Mouse (Mus musculus) CH12.LX (cell line): Measurements from ENCODE around the gene Myo3b.

Experiments used
- CHD2 ChIP-seq: IDR thresholded peaks from 2 replicates; pipeline ENCODE4 v1.6.1; 2011; ENCODE audit warnings: low read length, improper control_type of control experiment
- CTCF ChIP-seq, 2 experiments: IDR thresholded peaks in 1 of 2; conservative IDR thresholded peaks in 1 of 2; 2 replicates each; pipeline ENCODE4 v1.5.1; 2011 to 2012; ENCODE audit warnings: low read depth in 2 of 2, low read length in 2 of 2, improper control_type of control experiment in 1 of 2, inconsistent platforms in 1 of 2, mild to moderate bottlenecking in 1 of 2, moderate library complexity in 1 of 2
- ELF1 ChIP-seq: IDR thresholded peaks from 2 replicates; pipeline ENCODE4 v1.6.1; 2014; ENCODE audit warnings: low read depth, mild to moderate bottlenecking, inconsistent platforms, low read length, improper control_type of control experiment
- EP300 ChIP-seq: IDR thresholded peaks from 2 replicates; pipeline ENCODE4 v1.6.1; 2011; ENCODE audit warnings: low read length, improper control_type of control experiment
- GABPA ChIP-seq: IDR thresholded peaks from 2 replicates; pipeline ENCODE4 v1.6.1; 2012; ENCODE audit warnings: low read depth, low read length, improper control_type of control experiment, inconsistent platforms; ENCODE audit not compliant: insufficient replicate concordance
- MAX ChIP-seq: IDR thresholded peaks from 2 replicates; pipeline ENCODE4 v1.6.1; 2011; ENCODE audit warnings: low read length, improper control_type of control experiment
- MAZ ChIP-seq: IDR thresholded peaks from 2 replicates; pipeline ENCODE4 v1.6.1; 2012; ENCODE audit warnings: low read depth, mild to moderate bottlenecking, inconsistent platforms, low read length, improper control_type of control experiment, moderate library complexity
- MXI1 ChIP-seq: IDR thresholded peaks from 2 replicates; pipeline ENCODE4 v1.6.1; 2011; ENCODE audit warnings: mild to moderate bottlenecking, low read depth, low read length, improper control_type of control experiment
- POLR2A ChIP-seq: IDR thresholded peaks from 2 replicates; pipeline ENCODE4 v1.6.1; 2011; ENCODE audit warnings: low read depth, mild to moderate bottlenecking, improper control_type of control experiment, low read length
- RCOR1 ChIP-seq: conservative IDR thresholded peaks from 2 replicates; pipeline ENCODE4 v1.6.1; 2012; ENCODE audit warnings: low read depth, mild to moderate bottlenecking, inconsistent platforms, low read length, improper control_type of control experiment
- ZNF384 ChIP-seq: IDR thresholded peaks from 2 replicates; pipeline ENCODE4 v1.6.1; 2012; ENCODE audit warnings: low read depth, low read length, improper control_type of control experiment, inconsistent platforms

DNA sequence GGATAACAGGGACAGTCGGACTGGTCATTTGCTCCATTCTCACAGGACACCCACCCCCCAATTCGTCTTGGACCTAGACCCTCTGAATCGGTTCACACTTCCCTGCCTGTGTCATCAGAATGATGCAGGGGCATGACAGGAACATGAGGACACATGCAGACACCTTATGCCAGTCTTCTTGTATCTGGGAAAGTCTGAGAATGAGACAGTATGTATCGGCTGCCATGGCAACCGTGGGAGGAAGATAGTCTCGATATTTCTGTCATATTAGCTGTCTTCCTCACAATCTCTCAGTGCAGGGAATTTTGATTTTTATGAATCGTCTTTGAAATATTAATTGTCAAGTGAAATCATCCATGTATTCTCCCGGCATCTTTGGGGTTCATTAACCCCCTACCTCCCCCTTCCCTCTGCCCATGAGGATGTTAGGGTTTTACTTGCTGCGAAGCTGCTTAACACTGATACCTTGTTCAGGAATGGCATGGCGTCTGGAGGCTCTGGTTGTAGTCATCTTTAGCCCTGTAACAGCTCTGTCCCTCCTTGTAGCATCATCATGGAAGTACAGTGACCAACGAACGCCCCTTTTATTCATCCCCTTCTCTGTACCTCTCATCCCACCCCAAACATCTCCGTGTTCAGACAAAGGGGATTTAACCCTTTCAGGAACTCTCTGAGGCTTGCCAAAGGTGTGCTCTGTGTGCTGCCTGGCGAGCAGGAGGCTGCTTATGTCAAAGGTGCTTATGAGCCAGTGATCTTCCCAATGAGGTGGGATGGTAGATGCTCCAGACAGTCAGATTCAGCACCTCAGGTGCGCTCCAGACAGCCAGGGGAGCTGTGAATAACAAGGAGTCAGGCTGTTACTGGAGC, 58.5 kb downstream of the Myo3b start:
- TF ChIP-seq CHD2: no peak
- TF ChIP-seq ELF1: no peak
- TF ChIP-seq POLR2A: no peak
- TF ChIP-seq ZNF384: no peak
- TF ChIP-seq MAZ: no peak
- TF ChIP-seq CTCF (conservative IDR thresholded peaks at IDR 0.05 in 1 of 2, IDR thresholded peaks at IDR 0.05 in 1 of 2; ENCODE audit: low read depth in 2 of 2, low read length in 2 of 2): no peak
- TF ChIP-seq RCOR1: no peak
- no peak for TF ChIP-seq MXI1
- no peak for TF ChIP-seq GABPA
- no peak for TF ChIP-seq MAX
- TF ChIP-seq EP300: no peak
